Mouse (Mus musculus): ENCODE measurements around the gene Galk2. TPM values are rescaled to one million over a fixed set of nuclear protein-coding genes. Genes with fewer than 3 reads are reported as not detected.

The Galk2 gene
- polyA plus RNA-seq, 1 experiment from 2014 or later: 42.1 TPM

- 55% methylated on average over 4 of the region's 4 CpGs for WGBS
- ATAC-seq (ENCODE audit: insufficient read depth, low FRiP score, low read depth): no peak
- H3K9me3 ChIP-seq: no peaks in the 10 kb centered on the region
These were observed 47.6 kb downstream of the Galk2 start for GRCm38 (mm10) chr2:125906407-125907066.

GRCm38 (mm10) chr2:125907580-125908255 lies 48.8 kb downstream of the Galk2 start:
- H3K4me1 ChIP-seq: no peaks in the 10 kb centered on the region
- H3K9me3 ChIP-seq: no peaks in the 10 kb centered on the region
- H3K4me3 ChIP-seq (replicated peaks): no peak overlapping the region
- no peaks in the 10 kb centered on the region for H3K27me3 ChIP-seq (replicated peaks)
- 78% methylated on average over 4 of the region's 4 CpGs for WGBS
- H3K27ac ChIP-seq: no peak overlapping the region
- H3K36me3 ChIP-seq: no peaks in the 10 kb centered on the region
- H3K4me2 ChIP-seq: no peak overlapping the region
- no peak; the same call in 1 of the 2 replicates for ATAC-seq (ENCODE audit: insufficient read depth, low FRiP score, low read depth)
- H3K9ac ChIP-seq: no peak overlapping the region

More at GRCm38 (mm10) chr2:125906407-125907066, 47.6 kb downstream of the Galk2 start:
- H3K4me1 ChIP-seq: no peaks in the 10 kb centered on the region
- no peak overlapping the region for H3K9ac ChIP-seq
- no peaks in the 10 kb centered on the region for H3K27me3 ChIP-seq (replicated peaks)
- no peak overlapping the region for H3K4me2 ChIP-seq
- no peaks in the 10 kb centered on the region for H3K36me3 ChIP-seq
- H3K4me3 ChIP-seq (replicated peaks): no peak overlapping the region
- no peak overlapping the region for H3K27ac ChIP-seq

- ATAC-seq (ENCODE audit: insufficient read depth, low FRiP score, low read depth): no peak
- H3K4me3 ChIP-seq (replicated peaks): no peak overlapping the region
- H3K27me3 ChIP-seq (replicated peaks): no peaks in the 10 kb centered on the region
- H3K4me1 ChIP-seq: no peaks in the 10 kb centered on the region
- H3K4me2 ChIP-seq: no peak overlapping the region
- H3K36me3 ChIP-seq: no peaks in the 10 kb centered on the region
- H3K27ac ChIP-seq: no peak overlapping the region
- H3K9me3 ChIP-seq: no peaks in the 10 kb centered on the region
- H3K9ac ChIP-seq: no peak overlapping the region
- WGBS: 67% methylated on average over 1 of the region's 1 CpGs
These were observed 55.3 kb downstream of the Galk2 start for GRCm38 (mm10) chr2:125914167-125914566.

- Histone ChIP-seq H3K9ac (no peak overlapping the region), H3K27me3 (replicated peaks) (no peaks in the 10 kb centered on the region), H3K4me2 (no peak overlapping the region), H3K9me3 (no peaks in the 10 kb centered on the region), H3K4me3 (replicated peaks) (no peak overlapping the region), H3K27ac (no peak overlapping the region), H3K4me1 (no peaks in the 10 kb centered on the region), H3K36me3 (no peaks in the 10 kb centered on the region)
- no peak for ATAC-seq (ENCODE audit: insufficient read depth, low FRiP score, low read depth)
These were observed 55.8 kb downstream of the Galk2 start for GRCm38 (mm10) chr2:125914713-125915112.

GRCm38 (mm10) chr2:125916652-125917296 lies 57.9 kb downstream of the Galk2 start:
- Histone ChIP-seq H3K36me3 (no peaks in the 10 kb centered on the region), H3K9ac (no peak overlapping the region), H3K27me3 (replicated peaks) (no peaks in the 10 kb centered on the region), H3K4me2 (no peak overlapping the region), H3K27ac (no peak overlapping the region), H3K4me1 (no peaks in the 10 kb centered on the region), H3K4me3 (replicated peaks) (no peak overlapping the region), H3K9me3 (no peaks in the 10 kb centered on the region)
- no peak for ATAC-seq (ENCODE audit: insufficient read depth, low FRiP score, low read depth)
- 35% methylated on average over 11 of the region's 11 CpGs for WGBS

GRCm38 (mm10) chr2:125917297-125917679 lies 58.4 kb downstream of the Galk2 start:
- H3K27me3 ChIP-seq (replicated peaks): no peaks in the 10 kb centered on the region
- no peak for ATAC-seq (ENCODE audit: insufficient read depth, low FRiP score, low read depth)
- no peak overlapping the region for H3K27ac ChIP-seq
- H3K9ac ChIP-seq: no peak overlapping the region
- H3K36me3 ChIP-seq: no peaks in the 10 kb centered on the region
- H3K4me2 ChIP-seq: no peak overlapping the region
- H3K4me1 ChIP-seq: no peaks in the 10 kb centered on the region
- H3K4me3 ChIP-seq (replicated peaks): no peak overlapping the region
- 52% methylated on average over 3 of the region's 3 CpGs for WGBS
- no peaks in the 10 kb centered on the region for H3K9me3 ChIP-seq

- H3K4me2 ChIP-seq: no peak overlapping the region
- H3K36me3 ChIP-seq: no peaks in the 10 kb centered on the region
- ATAC-seq (ENCODE audit: insufficient read depth, low FRiP score, low read depth): peak; percentile 43; the same call in 1 of the 2 replicates
- no peak overlapping the region for H3K4me3 ChIP-seq (replicated peaks)
- no peaks in the 10 kb centered on the region for H3K4me1 ChIP-seq
- no peaks in the 10 kb centered on the region for H3K27me3 ChIP-seq (replicated peaks)
- H3K9me3 ChIP-seq: no peaks in the 10 kb centered on the region
- no peak overlapping the region for H3K9ac ChIP-seq
- H3K27ac ChIP-seq: no peak overlapping the region
- WGBS: 53% methylated on average over 5 of the region's 5 CpGs
These were observed 62.4 kb downstream of the Galk2 start for GRCm38 (mm10) chr2:125921273-125921672.

GRCm38 (mm10) chr2:125922149-125922548 lies 63.2 kb downstream of the Galk2 start:
- Histone ChIP-seq H3K27ac (no peak overlapping the region), H3K4me1 (no peaks in the 10 kb centered on the region), H3K4me2 (no peak overlapping the region), H3K27me3 (replicated peaks) (no peaks in the 10 kb centered on the region), H3K9ac (no peak overlapping the region), H3K4me3 (replicated peaks) (no peak overlapping the region), H3K9me3 (no peaks in the 10 kb centered on the region), H3K36me3 (no peaks in the 10 kb centered on the region)
- no peak for ATAC-seq (ENCODE audit: insufficient read depth, low FRiP score, low read depth)
- WGBS: 92% methylated on average over 5 of the region's 5 CpGs

GRCm38 (mm10) chr2:125922877-125923276 lies 64.0 kb downstream of the Galk2 start:
- WGBS: 78% methylated on average over 4 of the region's 4 CpGs
- no peak overlapping the region for H3K27ac ChIP-seq

GRCm38 (mm10) chr2:125923346-125923745 lies 64.4 kb downstream of the Galk2 start:
- H3K27ac ChIP-seq: no peak overlapping the region
- ATAC-seq (ENCODE audit: insufficient read depth, low FRiP score, low read depth): no peak
- H3K4me3 ChIP-seq (replicated peaks): no peak overlapping the region
- no peaks in the 10 kb centered on the region for H3K27me3 ChIP-seq (replicated peaks)
- 90% methylated on average over 5 of the region's 5 CpGs for WGBS
- no peaks in the 10 kb centered on the region for H3K36me3 ChIP-seq
- no peaks in the 10 kb centered on the region for H3K9me3 ChIP-seq
- no peak overlapping the region for H3K9ac ChIP-seq
- H3K4me2 ChIP-seq: no peak overlapping the region
- H3K4me1 ChIP-seq: no peaks in the 10 kb centered on the region

More at GRCm38 (mm10) chr2:125922877-125923276, 64.0 kb downstream of the Galk2 start:
- H3K4me1 ChIP-seq: no peaks in the 10 kb centered on the region
- no peaks in the 10 kb centered on the region for H3K9me3 ChIP-seq
- H3K4me3 ChIP-seq (replicated peaks): no peak overlapping the region
- H3K9ac ChIP-seq: no peak overlapping the region
- no peaks in the 10 kb centered on the region for H3K27me3 ChIP-seq (replicated peaks)
- H3K36me3 ChIP-seq: no peaks in the 10 kb centered on the region
- no peak for ATAC-seq (ENCODE audit: insufficient read depth, low FRiP score, low read depth)
- no peak overlapping the region for H3K4me2 ChIP-seq

- Histone ChIP-seq H3K27me3 (replicated peaks) (no peaks in the 10 kb centered on the region), H3K27ac (no peak overlapping the region), H3K9ac (no peak overlapping the region), H3K9me3 (no peaks in the 10 kb centered on the region), H3K4me2 (no peak overlapping the region), H3K4me1 (no peaks in the 10 kb centered on the region), H3K4me3 (replicated peaks) (no peak overlapping the region), H3K36me3 (no peaks in the 10 kb centered on the region)
- WGBS: 71% methylated on average over 1 of the region's 1 CpGs
- ATAC-seq (ENCODE audit: insufficient read depth, low FRiP score, low read depth): no peak
These were observed 65.6 kb downstream of the Galk2 start for GRCm38 (mm10) chr2:125924554-125924953.

- no peaks in the 10 kb centered on the region for H3K9me3 ChIP-seq
- H3K4me1 ChIP-seq: no peaks in the 10 kb centered on the region
- no peak for ATAC-seq (ENCODE audit: insufficient read depth, low FRiP score, low read depth)
- no peak overlapping the region for H3K4me2 ChIP-seq
- H3K36me3 ChIP-seq: no peaks in the 10 kb centered on the region
- 71% methylated on average over 3 of the region's 3 CpGs for WGBS
- no peaks in the 10 kb centered on the region for H3K27me3 ChIP-seq (replicated peaks)
- H3K27ac ChIP-seq: no peak overlapping the region
- H3K9ac ChIP-seq: no peak overlapping the region
- H3K4me3 ChIP-seq (replicated peaks): no peak overlapping the region
These were observed 66.2 kb downstream of the Galk2 start for GRCm38 (mm10) chr2:125925081-125925480.
